Mouse (Mus musculus) kidney, adult 11 months (tissue): ENCODE measurements around the gene Kndc1.
A peak's percentile ranks its signal among the peaks of the same experiment; 100 is the strongest.

ENCODE experiments used
- DNase-seq: peaks from one replicate; pipeline ENCODE4 v3.0.0; 2022

Gene Kndc1

DNA sequence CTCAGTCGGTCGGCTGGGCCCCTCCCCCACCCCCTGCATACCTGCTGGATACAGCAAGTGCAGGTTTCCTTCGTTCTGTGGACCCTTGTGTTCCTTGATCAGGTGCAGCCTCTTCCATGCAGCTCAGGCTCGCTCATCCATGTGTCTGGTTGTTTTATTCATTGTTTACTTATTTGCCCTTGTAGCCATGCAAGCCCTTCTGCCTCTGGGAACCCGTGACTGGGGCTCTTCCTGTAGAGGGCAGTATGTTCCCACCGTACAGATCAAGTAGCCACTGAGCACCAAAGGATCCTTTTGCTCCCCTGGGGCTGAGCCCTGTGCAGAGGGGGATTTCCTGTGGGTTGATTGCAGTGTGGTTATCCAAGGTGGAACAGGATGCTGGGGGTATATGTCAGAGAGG is 11.2 kb downstream of the Kndc1 start:
- peak; percentile 13 for DNase-seq

DNA sequence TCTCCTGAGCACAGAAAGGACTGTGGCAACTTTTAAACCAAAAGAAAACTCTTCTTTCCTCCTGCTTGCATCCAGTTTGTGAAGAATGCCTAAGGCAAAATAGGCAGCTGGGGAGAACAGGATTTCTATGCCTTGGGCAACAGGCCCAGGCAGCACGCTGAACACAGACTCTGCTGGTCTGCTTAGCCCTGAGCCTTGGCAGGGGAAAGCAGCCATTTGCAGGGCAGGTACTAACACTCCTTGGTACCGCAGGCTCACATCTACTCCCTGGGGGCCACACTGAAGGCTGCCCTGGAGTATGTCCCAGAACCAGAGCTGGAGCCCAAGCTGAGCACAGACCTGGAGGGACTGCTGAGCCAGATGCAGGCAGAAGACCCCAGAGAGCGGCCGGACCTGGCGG is 13.7 kb downstream of the Kndc1 start:
- DNase-seq = no peak

DNA sequence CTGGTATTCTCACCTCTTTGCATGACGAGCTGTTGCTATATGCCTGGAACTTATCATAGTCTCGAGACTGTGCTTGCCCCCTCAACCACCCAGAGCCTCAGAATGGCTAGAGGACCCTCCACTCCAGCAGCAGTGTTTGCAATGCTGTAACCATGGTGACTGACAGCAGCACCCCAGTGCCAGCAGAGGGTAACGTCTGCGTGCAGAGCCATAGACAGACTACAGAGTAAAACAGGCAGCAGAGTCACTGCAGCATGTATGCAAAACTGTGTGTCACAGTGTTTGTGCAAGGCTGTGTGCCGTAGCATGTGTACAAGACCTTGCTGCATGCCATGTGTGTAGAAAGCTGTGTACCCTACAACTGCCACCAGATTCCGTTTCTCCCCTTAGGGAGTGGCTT is 15.0 kb downstream of the Kndc1 start:
- DNase-seq = no peak

DNA sequence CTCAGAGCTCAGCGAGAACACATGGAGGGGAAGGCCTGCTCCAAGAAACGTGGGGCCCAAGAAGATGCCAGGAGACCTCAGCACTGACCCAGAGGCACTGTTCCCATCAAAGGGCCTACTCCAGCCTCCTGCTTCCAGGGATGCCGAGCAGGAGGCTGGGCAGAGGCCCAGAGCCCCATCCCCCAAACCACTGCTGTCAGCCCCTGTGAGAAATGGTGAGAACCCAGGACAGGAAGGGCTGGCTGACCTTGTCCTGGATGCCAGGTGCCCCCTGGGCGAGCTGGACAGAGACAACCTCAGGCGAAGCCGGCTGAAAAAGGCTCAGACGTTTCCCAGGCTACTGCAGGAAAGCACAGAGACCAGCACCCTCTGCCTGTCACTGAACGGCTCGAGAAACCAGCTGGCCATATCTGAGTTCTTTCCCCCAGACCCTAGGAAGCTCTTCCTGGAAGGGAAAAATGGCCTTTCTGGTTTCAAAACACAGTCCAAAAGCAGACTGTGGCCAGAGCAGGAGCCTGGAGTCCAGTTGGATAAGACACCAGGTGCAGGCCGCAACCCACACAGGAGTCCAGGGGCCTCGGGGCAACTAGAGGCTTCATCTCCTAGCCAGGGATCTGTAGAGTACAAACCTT is 15.8 kb downstream of the Kndc1 start:
- DNase-seq = no peak

DNA sequence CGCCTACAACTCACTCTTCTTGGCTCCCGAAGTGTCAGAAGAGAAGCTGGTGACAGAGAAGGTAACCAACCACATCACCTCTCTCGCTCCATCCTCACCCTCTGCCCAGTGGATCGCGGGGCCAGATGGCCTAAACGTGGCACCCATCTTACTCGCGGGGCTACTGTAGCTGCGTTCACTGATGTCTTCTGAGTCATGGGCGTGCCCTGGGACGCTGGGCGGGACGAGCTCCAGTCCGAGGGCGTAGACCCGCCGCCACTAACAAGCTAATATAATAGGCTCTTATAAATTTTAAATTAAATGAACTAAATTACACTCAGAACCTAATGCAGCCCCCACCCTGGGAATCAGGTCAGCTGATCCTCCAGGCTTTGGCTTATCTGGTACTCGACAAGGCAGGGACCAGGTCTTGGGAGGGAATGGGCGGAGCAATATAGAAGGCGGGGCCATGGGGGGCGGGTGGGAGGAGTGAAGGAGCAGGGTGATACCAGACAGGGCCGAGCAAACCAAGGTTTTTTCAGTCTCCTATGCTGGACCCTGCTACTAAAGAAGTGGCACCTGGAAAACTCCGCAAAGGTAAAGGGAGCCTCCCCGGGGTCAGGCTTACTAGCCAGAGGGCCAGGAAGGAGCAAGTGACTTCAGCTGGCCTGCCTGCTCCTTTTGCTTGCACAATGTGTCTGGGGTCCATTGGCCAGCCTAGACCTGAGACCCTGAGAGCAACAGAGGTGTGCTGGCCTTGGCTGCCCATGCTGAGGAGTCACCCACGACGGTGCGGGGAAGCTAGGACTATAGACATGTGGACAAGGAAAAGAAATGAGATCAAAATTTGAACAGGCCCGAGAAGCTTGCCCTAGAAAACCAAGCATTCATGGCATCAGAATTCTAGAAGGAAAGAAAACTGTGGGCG is 19.9 kb downstream of the Kndc1 start:
- no peak for DNase-seq

DNA sequence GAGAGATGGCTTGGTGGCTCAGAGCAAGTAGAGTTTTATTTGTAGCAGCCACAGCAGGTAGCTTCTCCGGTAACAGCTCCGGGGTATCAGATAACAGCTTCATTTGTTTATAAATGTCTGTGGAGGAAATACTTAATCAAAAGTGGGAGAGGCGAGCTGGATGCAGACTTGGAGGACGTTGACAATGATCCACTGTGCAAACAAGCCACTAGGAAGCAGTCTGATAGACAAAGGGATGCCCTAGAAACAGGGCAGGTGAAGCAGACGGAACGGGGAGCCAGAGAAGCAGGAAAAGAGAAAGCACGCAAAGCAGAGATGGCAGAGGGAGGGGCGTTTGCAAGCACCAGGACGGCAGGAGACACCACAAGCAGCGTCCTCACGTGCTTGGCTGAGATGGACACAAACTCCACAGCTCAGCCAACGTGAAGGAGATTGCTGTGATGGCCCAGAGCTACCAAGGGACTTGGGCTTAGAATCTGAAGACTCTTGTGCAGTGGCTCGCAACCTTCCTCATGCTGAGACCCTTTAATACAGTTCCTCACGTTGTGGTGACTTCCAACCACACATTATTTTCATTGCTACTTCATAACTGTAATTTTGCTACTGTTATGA is 21.3 kb downstream of the Kndc1 start:
- no peak for DNase-seq

DNA sequence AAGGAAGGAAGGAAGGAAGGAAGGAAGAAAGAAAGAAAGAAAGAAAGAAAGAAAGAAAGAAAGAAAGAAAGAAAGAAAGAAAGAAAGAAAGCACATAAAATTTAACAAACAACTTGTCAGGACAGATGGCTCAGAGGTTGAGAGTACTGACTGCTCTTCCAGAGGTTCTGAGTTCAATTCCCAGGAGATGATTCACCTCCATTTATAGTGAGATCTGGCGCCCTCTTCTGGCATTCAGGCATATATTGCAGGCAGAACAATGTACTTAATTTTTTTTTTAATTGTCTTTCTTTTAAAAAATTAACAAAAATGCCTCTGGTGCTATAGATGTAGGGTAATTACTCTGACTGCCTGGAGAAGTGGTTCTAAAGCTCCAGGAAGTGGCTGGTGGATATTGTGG is 21.8 kb downstream of the Kndc1 start:
- no peak for DNase-seq

DNA sequence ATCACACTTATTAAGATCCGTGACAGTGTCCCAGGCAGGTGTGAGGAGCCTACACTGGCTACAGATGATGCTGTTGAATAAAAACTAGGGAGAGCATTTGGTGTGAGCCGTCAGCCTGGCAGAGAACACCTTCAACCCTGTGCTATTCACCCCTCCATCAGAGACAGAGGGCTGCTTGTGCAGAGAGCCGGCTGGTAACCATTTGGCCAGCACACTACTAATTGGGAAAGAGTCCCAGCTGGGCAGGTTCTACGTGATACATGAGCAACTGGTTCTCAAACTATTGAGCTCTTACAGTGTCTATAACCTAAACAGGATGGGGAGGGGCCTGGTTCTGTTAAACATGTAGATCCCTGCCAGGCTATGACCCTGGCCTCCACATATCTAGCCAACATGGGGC is 23.8 kb downstream of the Kndc1 start:
- no peak for DNase-seq

DNA sequence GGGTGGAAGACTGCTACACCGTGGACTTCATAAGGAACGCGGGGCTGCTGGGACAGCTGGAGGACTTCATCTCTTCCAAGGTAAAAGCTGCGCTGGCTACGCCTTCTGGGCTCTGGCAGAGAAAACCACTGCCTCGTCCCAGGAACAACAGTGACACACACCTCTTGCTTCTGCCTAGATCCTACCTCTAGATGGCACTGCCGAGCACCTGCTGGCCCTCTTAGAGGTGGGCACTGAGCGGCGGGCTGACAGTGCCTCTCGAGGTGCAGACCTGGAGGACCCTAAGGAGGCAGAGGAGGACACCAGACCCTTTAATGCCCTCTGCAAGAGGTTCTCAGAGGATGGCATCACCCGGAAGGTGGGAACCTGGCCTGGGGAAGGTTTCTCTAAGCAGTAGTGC is 36.2 kb downstream of the Kndc1 start:
- no peak for DNase-seq

DNA sequence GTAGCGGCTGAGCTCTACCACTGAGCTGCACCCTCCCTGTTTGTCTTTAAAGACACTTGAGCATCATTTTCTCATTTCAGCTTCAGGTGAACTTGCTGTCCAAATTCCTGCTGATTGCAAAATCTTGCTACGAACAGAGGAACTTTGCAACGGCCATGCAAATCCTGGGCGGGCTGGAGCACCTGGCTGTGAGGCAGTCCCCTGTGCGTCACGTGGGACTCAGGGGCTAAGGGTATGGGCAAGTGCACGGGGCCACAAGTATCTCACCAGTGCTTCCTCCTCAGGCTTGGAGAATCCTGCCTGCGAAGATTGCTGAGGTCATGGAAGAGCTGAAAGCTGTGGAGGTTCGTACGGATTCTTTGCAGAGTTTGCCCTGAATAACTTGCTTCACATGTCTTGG is 42.2 kb downstream of the Kndc1 start:
- DNase-seq = no peak

DNA sequence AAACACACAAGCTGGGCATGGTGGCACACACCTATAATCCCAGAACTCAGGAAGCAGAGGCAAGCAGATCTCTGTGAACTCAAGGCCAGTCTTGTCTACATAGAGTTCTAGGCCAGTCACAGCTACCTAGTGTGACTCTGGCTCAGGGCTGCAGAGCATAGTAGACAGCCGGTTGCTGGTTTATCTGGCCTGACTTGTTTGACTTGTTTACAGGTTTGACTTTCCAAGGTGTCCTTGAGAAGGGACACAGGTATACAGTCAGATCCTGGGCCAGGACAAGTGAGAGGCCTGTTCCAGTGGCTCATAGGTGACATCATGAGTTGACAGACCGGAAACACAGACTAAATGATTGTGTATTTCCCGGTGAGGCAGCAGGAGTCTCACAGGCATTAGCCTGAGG is 42.6 kb downstream of the Kndc1 start:
- DNase-seq = no peak

DNA sequence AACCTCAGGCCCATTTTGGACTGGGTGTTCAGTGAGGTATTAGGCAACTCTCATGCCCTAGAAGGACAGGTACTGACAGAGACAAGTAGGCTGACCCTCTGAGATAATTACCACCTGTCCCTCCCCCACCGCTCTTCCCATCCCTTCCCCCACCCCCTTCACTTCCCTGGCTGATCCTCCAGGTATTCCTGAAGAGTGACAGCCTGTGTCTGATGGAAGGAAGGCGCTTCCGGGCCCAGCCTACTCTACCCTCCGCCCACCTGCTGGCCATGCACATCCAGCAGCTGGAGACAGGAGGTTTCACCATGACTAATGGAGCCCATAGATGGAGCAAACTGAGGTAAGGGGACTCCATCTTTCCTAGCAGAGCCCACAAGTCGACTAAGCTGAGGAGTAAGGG is 43.3 kb downstream of the Kndc1 start:
- no peak for DNase-seq

DNA sequence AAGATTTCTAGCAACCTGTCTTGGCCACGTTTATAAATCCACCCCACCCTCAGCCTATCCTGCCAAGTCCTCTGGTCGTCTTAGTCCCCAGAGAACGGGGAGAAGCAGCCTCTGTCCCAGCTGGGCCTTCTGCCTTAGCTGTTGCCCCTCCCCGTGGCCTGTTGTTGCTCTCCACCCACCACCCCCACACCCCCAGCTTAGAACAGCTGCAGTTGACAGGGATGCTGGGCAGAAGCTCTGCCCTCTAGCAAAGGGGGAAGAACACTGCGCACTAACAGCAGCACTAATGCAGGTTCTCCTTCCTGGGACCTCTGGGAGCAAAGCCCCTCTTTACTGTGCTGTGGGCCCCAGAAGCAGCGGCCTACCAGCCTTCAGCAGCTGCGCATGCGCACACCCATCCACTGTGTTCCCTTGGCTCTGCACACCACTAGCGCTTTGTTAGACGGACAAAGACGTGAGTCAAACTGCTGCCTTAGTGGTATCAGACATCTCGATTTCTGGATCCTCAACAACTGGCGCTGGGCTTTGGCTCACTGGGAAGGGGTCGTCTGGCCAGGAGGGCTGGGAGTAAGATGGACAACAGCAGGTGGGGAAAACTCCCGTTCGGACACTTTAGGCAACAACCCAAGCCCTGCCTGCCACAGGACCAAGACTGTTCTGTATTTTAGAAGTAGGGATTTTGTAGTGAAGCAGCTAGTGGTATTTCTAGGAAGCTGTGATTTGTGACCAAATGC is 46.1 kb downstream of the Kndc1 start:
- no peak for DNase-seq

DNA sequence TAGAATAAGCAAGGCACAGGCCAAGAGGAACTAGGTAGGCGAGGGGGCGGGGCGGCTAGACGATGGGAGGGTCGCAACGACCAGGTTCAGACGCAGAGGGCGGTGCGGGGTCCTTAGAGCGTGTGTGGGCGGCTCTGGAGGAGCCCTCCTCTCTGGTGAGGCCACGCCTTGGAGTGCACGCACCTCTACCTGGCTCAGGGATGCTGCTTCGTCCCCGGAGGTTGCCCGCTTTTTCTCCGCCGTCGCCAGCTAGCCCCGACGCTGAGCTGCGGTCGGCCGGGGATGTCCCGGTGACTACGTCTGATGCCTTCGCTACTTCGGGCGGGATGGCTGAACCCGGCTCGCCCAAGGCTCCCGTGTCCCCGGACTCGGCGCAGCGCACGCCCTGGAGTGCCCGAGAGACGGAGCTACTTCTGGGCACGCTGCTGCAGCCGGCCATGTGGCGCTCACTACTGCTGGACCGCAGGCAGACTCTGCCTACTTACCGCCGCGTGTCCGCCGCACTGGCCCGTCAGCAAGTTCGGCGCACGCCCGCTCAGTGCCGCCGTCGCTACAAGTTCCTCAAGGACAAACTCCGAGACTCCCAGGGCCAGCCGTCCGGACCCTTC is 49.3 kb downstream of the Kndc1 start, which contains the start of gene Utf1:
Gene Utf1 (plus strand): TSS at position 116 of the 608 bp plus-strand sequence.
- no peak for DNase-seq

DNA sequence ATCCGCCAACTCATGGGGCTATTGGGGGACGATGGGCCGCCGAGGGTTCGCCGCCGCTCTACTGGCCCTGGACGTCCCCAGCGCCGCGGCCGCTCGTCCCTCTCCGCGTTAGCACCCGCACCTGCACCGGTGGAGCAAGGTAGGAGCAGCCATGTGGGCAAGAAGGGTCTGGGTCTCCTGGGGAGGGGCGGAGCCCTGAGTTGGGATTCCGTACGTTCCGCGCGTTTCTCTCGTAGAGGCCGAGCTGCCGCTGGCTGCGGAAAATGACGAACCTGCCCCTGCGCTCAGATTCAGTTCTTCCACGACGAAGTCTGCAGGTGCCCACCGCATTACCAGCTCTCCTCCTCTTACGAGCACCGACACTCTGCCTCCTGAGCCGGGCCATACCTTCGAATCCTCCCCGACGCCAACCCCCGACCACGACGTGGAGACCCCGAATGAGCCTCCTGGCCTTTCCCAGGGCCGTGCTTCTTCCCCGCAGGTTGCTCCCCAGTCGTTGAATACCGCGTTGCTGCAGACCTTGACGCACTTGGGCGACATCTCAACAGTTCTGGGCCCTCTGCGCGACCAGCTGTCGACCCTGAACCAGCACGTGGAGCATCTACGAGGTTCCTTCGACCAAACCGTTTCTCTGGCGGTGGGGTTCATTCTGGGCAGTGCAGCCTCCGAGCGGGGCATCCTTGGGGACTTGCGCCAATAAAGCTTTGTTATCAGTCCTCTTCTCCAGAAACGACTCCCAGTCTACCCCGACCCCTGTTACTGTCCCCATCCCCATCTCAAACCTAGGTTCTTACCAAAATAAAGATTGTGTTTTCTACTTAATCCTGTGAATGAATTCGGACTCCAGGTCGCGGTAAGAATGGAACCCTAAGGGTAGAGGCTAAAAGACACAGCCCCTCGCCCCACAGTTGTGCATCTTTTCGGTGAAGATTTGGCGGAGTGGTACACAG is 50.1 kb downstream of the Kndc1 start:
- DNase-seq = no peak

DNA sequence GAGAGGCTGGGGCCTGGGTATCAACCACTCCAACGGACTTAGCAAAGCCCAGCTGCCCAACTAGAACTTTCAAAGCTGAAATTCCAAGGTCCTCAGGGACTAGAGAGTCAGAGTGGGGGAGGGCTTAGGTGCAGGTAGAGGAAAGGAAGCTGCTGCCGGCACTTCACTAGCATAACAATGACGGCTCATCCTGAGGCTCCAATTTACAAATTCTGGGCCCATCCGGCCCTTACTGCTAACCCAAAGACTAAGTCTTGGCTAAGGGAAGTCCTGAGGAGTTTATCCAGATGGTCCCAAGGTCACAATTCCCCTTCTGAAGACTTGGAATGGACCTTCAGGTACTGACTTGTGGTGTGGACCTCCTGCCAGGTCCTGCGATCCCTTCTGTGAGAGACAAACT is 51.0 kb downstream of the Kndc1 start:
- no peak for DNase-seq

DNA sequence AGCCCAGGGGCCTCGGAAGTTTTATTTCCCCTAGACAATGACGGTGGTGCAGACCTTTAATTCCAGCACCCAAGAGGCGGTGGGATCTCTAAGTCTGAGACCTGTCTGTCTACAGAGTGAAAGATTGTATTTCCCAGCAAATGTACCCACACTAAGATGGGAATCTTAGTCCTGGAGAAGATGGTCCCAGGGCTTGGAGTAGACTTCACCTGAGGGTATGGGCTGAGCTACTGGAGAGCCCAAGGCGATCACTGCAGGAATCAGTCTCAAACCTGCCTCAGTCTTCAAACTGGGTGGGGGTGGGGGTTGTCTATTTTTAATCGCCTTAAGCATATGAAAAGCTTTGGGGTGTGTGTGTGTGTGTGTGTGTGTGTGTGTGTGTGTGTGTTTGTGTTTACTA is 51.5 kb downstream of the Kndc1 start:
- DNase-seq = no peak

DNA sequence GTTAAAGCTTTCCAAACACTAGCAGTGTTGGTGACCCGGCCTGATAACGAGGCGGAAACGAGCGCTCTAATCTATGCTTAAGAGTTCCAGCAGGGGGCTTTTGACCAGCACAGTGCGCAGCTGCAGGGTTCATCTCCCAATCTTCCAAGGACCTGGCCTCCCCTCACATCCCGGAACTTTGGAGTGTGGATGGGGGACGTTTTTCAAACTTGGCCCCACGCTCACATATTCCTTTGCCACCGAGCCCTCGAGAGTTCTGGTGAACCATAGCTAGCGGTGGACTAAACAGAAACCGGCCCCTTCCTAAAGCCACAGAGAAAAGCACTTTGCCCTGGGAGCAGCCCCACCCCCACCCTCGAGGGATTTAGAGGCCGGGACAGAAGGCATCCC is 55.4 kb downstream of the Kndc1 start:
- DNase-seq = no peak

DNA sequence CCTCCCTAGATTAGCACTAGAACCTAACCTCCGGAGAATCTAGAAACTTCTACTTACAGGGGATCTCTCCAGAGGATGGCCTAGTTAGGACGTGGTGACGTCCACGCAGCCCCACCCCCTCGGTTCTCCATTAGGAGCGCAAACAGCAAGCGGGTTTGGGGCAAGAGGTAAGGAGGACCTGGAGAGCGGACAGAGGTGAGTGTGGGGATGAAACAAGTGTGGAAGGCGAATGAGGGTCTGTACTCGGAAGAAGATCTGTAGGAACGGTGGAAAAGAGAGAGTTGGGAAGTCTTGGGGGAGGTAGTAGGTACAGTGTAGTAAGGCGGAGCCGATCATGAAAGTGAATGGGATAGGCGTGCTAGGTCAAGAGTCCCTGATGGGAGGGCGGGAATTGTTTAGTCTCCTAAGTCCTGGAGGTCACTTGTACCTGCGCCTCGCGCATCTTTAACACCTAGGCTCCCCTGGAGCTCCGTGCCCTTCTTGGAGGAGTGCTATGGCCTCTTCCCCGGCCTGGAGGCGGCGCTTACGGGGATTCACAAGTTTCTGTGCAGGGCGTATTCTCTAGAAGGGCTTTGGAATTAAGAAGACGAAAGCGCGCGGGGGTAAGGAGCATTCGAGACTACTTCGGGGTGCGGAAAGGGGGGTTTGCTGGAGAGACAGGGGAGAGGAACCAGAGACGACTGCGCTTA is 55.9 kb downstream of the Kndc1 start:
- DNase-seq = peak; percentile 14

DNA sequence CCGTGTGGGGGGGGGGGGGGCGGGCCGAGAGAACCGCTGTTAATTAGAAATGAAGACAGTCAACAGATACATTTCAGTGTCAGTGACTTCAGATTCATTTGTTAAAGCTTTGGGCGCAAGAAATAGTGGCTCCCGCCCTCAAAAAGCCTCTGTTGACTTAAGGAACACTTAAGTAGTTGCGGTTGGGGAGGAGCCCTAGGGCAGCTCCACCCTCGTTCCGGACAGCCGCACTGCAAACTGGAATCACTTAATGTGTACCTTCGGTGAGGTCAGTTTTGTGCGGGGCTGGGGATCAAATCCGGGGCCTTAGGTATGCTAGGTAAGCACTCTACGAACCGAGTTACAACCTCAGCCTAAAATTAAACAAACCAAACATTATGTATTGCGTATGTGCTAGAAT is 56.6 kb downstream of the Kndc1 start:
- no peak for DNase-seq

DNA sequence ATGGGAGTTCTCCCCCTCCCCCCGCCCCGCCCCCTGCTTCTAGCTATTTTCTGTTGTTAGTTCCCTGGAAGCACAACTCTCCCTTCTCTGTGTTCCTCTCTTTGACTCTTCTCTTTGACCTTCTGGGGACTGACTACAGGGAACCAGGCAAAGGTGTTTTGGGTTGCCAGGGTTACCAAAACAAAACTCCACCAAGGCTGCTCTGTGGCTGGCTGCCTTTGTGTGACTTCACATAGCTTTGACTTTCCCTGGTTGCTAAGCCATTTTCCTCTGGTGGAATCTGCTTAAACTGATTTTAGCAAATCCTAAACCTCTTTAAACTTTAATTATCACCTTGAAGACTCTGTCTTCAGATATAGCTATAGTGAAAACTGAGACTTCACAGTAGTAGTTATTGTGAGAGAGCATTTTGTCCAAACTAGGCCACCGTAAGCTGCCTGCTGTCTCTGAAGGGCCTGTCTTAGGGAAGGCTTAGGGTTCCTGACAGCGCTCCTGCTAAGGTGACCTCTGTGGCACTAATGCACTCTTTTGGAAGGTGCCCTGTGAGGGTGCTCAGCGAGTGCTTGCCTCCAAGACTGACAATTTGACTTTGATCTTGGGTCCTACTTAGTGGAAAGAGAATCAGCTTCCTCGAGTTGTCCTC is 57.6 kb downstream of the Kndc1 start:
- no peak for DNase-seq
